Mouse (Mus musculus): ENCODE results near the gene Snorc.

DNA sequence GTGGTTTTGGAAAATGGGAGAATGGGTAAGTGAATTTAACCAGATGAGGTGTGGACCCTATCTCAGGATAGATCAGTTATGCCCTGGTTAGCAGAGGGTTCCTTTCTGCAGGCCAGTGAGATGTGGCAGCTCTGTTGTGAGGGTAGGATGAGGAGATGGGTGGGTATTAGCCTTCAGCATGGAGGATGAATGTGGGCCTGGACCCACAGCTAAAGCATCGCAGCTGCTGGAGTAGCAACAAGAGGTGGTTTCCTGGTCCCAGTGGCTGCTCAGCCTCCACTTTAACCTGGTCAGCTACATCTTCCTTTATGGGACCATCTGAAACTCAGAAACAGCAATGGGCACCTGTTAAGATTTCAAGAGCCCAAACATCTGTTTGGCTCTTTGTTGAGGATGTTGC lies 13.6 kb upstream of the Snorc start:
- TF ChIP-seq POLR2A (IDR thresholded peaks at IDR 0.05; ENCODE audit: borderline replicate concordance, low read depth, low read length) (no peak), CTCF (IDR thresholded peaks at IDR 0.05; ENCODE audit: low read depth, low read length) (no peak)

Data from bone marrow macrophage, adult 2 months (primary cell).